Mouse (Mus musculus): ENCODE data around the gene Gm9817. TPM values are rescaled to one million over a fixed set of nuclear protein-coding genes. Genes with fewer than 3 reads are reported as not detected.

Gm9817 gene
- polyA plus RNA-seq, 1 experiment = 0.70 TPM

DNA sequence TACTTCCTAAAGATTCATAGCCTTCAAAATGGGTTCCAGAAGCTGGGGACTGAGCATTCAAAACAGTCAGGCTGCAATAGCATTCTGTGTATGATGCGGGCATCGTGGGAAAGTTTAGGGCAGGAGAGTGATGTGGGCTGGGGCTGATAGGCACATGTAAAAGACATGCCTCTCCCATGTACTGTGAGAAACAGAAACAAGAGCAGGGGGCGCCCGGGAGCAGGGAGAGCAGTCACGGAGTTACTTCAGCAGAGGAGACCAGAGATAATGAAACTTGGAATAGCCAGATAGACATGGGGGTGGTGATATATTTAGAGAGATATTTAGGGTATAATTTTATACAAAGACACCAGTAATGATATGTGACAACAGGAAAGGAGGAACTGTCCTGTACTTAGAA lies 39.9 kb downstream of the Gm9817 start:
- H3K9me3 ChIP-seq (replicated peaks; ENCODE audit: control insufficient read depth, insufficient read depth, low read length, poor library complexity, severe bottlenecking) = no peaks in the 10 kb centered on the region
- no peaks in the 10 kb centered on the region for H3K27me3 ChIP-seq (ENCODE audit: control insufficient read depth, insufficient read depth, low read length, poor library complexity, severe bottlenecking)
- no peak overlapping the region for H3K9ac ChIP-seq (ENCODE audit: low read depth, poor library complexity, severe bottlenecking)
- H3K4me3 ChIP-seq (ENCODE audit: low read depth, low read length) = no peak overlapping the region
- no peaks in the 10 kb centered on the region for H3K36me3 ChIP-seq (ENCODE audit: control insufficient read depth, insufficient read depth, low read length, poor library complexity, severe bottlenecking)
- TF ChIP-seq CTCF (IDR thresholded peaks at IDR 0.05; ENCODE audit: low read depth, low read length) (no peak), POLR2A (IDR thresholded peaks at IDR 0.05; ENCODE audit: insufficient read depth, low read length) (no peak)
- H3K27ac ChIP-seq (ENCODE audit: insufficient read depth, low read length) = no peak overlapping the region
- no peaks in the 10 kb centered on the region for H3K4me1 ChIP-seq (ENCODE audit: control insufficient read depth, insufficient read depth, low read length)

DNA sequence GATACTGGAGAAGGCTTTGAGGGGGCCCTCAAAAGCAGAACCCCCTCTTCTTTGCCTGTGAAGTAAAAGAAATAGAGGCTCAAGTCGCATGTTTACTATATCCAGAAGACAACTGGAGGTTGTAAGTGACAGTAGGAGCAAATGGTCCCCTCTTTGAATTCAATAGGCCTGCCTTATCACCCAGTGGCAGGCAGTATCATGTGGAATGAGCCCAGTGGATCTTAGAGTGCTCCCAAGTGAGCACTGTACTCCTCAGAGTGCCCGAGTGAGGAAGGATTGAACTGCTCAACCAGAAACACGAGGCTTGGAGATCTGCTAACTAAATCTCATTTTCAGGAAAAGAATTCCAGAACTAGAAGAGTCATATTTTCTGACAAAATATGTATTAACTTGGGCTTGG lies 40.3 kb downstream of the Gm9817 start:
- Histone ChIP-seq H3K4me1 (ENCODE audit: control insufficient read depth, insufficient read depth, low read length) (no peaks in the 10 kb centered on the region), H3K27me3 (ENCODE audit: control insufficient read depth, insufficient read depth, low read length, poor library complexity, severe bottlenecking) (no peaks in the 10 kb centered on the region), H3K9ac (ENCODE audit: low read depth, poor library complexity, severe bottlenecking) (no peak overlapping the region), H3K27ac (ENCODE audit: insufficient read depth, low read length) (no peak overlapping the region), H3K36me3 (ENCODE audit: control insufficient read depth, insufficient read depth, low read length, poor library complexity, severe bottlenecking) (no peaks in the 10 kb centered on the region), H3K9me3 (replicated peaks; ENCODE audit: control insufficient read depth, insufficient read depth, low read length, poor library complexity, severe bottlenecking) (no peaks in the 10 kb centered on the region), H3K4me3 (ENCODE audit: low read depth, low read length) (no peak overlapping the region)
- no peak for TF ChIP-seq POLR2A (IDR thresholded peaks at IDR 0.05; ENCODE audit: insufficient read depth, low read length)

Other genes with a start within 250 kb of the Gm9817 start
- gene Dtnbp1, start 76.5 kb upstream of the Gm9817 start, polyA plus RNA-seq (2011; ENCODE audit: insufficient read depth, insufficient read length, low read depth, missing spikeins) = 15.9 and 21.6 TPM in 2 replicates

Measured in ES-Bruce4 (cell line).